Mouse (Mus musculus): ENCODE results near the gene Acap3. TPM values are rescaled to one million over a fixed set of nuclear protein-coding genes. Genes with fewer than 3 reads are reported as not detected.

Gene Acap3
- polyA plus RNA-seq (2015; fragmentation: Nextera tagmentation; extraction: Ambion mirVana) = 10.5 and 15.9 TPM in 2 replicates

GRCm38 (mm10) chr4:155891551-155892001 is at the start of gene Acap3, which contains the start of gene Pusl1:
Gene Acap3 (plus strand): TSS chr4:155891822.
Gene Pusl1 (minus strand): TSS chr4:155891781.

GRCm38 (mm10) chr4:155846871-155847578 is 44.6 kb upstream of the Acap3 start, which contains the start of gene Dvl1:
Gene Dvl1 (plus strand): TSS chr4:155847402.

DNA sequence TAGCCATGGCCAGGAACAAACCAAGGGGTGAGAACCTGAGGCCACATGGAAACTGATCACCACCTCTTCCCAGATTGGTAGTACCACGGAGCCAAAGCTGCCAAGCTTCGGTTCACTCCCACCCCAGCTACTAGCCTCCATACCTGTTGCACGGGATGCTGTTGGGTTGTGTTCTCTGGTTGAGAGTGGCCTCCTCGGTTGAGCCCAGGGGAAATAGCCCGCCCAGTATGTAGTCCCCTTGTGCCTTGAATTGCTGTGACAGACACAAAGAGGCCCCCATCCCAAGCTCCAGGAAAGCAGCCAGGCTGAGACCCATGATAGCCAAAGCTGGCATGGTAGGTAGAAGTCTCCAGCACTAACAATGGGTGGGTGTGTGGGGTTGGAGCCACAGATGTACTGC is 28.6 kb upstream of the Acap3 start, which contains the start of gene Tas1r3:
Gene Tas1r3 (minus strand): TSS at position 362 of the 400 bp plus-strand sequence.

DNA sequence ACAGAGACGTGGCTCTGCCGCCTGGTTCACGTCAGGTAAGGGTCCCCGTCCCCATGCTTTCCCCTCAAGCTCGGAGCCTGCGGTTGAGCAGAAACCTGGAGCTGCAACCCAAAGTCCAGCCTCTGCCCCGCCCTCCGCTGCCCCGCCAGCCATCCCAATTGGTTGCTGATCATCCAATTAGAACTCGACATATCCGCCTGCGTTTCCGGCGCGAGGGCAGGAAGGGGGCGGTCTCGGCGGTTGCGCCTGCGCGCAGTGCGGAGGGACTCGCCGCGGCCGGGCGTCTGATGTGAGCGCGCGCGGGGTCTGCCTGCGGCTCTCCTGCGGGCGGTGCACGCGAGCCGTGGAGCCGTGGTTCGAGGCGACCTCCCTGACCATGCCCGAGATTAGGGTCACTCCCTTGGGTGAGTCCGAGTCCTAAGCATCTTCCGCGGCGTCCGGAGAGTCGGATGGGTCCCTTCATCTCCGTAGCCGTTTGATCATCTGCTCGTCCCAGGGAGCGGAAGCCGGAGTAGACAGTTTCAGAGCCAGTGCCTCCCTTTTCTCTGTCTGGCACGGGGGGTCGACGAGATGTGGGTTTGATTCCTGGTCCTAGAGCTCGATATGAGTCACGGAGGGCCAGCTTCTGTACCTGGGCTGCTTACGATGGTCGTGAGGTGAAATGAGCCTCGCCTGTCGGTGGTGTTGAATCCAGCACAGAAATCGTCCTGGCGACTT is 22.1 kb upstream of the Acap3 start, which contains the start of the genes Cptp and Ints11:
Gene Cptp (minus strand): TSS at position 124 of the 717 bp plus-strand sequence.
Gene Ints11 (plus strand): TSS at position 230 of the 717 bp plus-strand sequence.

GRCm38 (mm10) chr4:155943534-155944249 is 52.1 kb downstream of the Acap3 start, which contains the start of gene Ube2j2:
Gene Ube2j2 (plus strand): TSS chr4:155943831.

Small RNA genes within 50 kb of the gene (microRNA-seq; reads per million reads assigned to microRNA genes)
- gene Gm22991 (ENCODE audit: borderline replicate concordance, insufficient number of aligned reads) = not detected

Other genes with a start within 250 kb of the Acap3 start
- gene Gm10563, start 246.4 kb upstream of the Acap3 start, polyA plus RNA-seq (2015; fragmentation: Nextera tagmentation; extraction: Ambion mirVana) = not detected in 2 replicates
- 73.1 and 96.3 TPM in 2 replicates for gene Mmp23, start 238.4 kb upstream of the Acap3 start, polyA plus RNA-seq (2015; fragmentation: Nextera tagmentation; extraction: Ambion mirVana)
- 22.3 and 24.1 TPM in 2 replicates for gene Mib2, start 222.6 kb upstream of the Acap3 start, polyA plus RNA-seq (2015; fragmentation: Nextera tagmentation; extraction: Ambion mirVana)
- gene Fndc10, start 197.5 kb upstream of the Acap3 start, polyA plus RNA-seq (2015; fragmentation: Nextera tagmentation; extraction: Ambion mirVana) = 26.3 and 55.7 TPM in 2 replicates
- gene Ssu72, start 187.0 kb upstream of the Acap3 start, polyA plus RNA-seq (2015; fragmentation: Nextera tagmentation; extraction: Ambion mirVana) = 224 and 227 TPM in 2 replicates
- 0.79 and 1.4 TPM in 2 replicates for gene Tmem240, start 157.0 kb upstream of the Acap3 start, polyA plus RNA-seq (2015; fragmentation: Nextera tagmentation; extraction: Ambion mirVana)
- gene Atad3a, start 130.7 kb upstream of the Acap3 start, polyA plus RNA-seq (2015; fragmentation: Nextera tagmentation; extraction: Ambion mirVana) = 32.3 and 51.0 TPM in 2 replicates
- gene Vwa1, start 117.1 kb upstream of the Acap3 start, polyA plus RNA-seq (2015; fragmentation: Nextera tagmentation; extraction: Ambion mirVana) = 8.0 and 13.1 TPM in 2 replicates
- 0.19 and 0.60 TPM in 2 replicates for gene Tmem88b, start 105.9 kb upstream of the Acap3 start, polyA plus RNA-seq (2015; fragmentation: Nextera tagmentation; extraction: Ambion mirVana)
- 0.15 TPM in 1 of 2 replicates, not detected in the other for gene Ankrd65, start 101.4 kb upstream of the Acap3 start, polyA plus RNA-seq (2015; fragmentation: Nextera tagmentation; extraction: Ambion mirVana)
- gene Mrpl20, start 88.9 kb upstream of the Acap3 start, polyA plus RNA-seq (2015; fragmentation: Nextera tagmentation; extraction: Ambion mirVana) = 301 and 408 TPM in 2 replicates
- gene Ccnl2, start 79.3 kb upstream of the Acap3 start, polyA plus RNA-seq (2015; fragmentation: Nextera tagmentation; extraction: Ambion mirVana) = 73.0 and 127 TPM in 2 replicates
- 316 and 348 TPM in 2 replicates for gene Aurkaip1, start 60.5 kb upstream of the Acap3 start, polyA plus RNA-seq (2015; fragmentation: Nextera tagmentation; extraction: Ambion mirVana)
- gene Mxra8, start 52.1 kb upstream of the Acap3 start, polyA plus RNA-seq (2015; fragmentation: Nextera tagmentation; extraction: Ambion mirVana) = 159 and 249 TPM in 2 replicates
- gene Dvl1, start 44.4 kb upstream of the Acap3 start, polyA plus RNA-seq (2015; fragmentation: Nextera tagmentation; extraction: Ambion mirVana) = 11.9 and 14.2 TPM in 2 replicates
- 0.14 and 0.16 TPM in 2 replicates for gene Tas1r3, start 28.5 kb upstream of the Acap3 start, polyA plus RNA-seq (2015; fragmentation: Nextera tagmentation; extraction: Ambion mirVana)
- 7.7 and 9.1 TPM in 2 replicates for gene Cptp, start 22.4 kb upstream of the Acap3 start, polyA plus RNA-seq (2015; fragmentation: Nextera tagmentation; extraction: Ambion mirVana)
- 30.5 and 36.0 TPM in 2 replicates for gene Ints11, start 22.3 kb upstream of the Acap3 start, polyA plus RNA-seq (2015; fragmentation: Nextera tagmentation; extraction: Ambion mirVana)
- gene Pusl1, start within 50 bp of the Acap3 start, polyA plus RNA-seq (2015; fragmentation: Nextera tagmentation; extraction: Ambion mirVana) = 26.3 and 34.6 TPM in 2 replicates
- gene Ube2j2, start 52.0 kb downstream of the Acap3 start, polyA plus RNA-seq (2015; fragmentation: Nextera tagmentation; extraction: Ambion mirVana) = 79.0 and 89.5 TPM in 2 replicates
- 56.5 and 78.7 TPM in 2 replicates for gene C1qtnf12, start 70.5 kb downstream of the Acap3 start, polyA plus RNA-seq (2015; fragmentation: Nextera tagmentation; extraction: Ambion mirVana)
- 8.5 and 9.4 TPM in 2 replicates for gene B3galt6, start 100.8 kb downstream of the Acap3 start, polyA plus RNA-seq (2015; fragmentation: Nextera tagmentation; extraction: Ambion mirVana)
- 177 and 229 TPM in 2 replicates for gene Sdf4, start 101.0 kb downstream of the Acap3 start, polyA plus RNA-seq (2015; fragmentation: Nextera tagmentation; extraction: Ambion mirVana)
- 0.80 and 0.94 TPM in 2 replicates for gene Tnfrsf4, start 122.0 kb downstream of the Acap3 start, polyA plus RNA-seq (2015; fragmentation: Nextera tagmentation; extraction: Ambion mirVana)
- 1.0 and 1.1 TPM in 2 replicates for gene Tnfrsf18, start 134.3 kb downstream of the Acap3 start, polyA plus RNA-seq (2015; fragmentation: Nextera tagmentation; extraction: Ambion mirVana)
- gene Ttll10, start 167.6 kb downstream of the Acap3 start, polyA plus RNA-seq (2015; fragmentation: Nextera tagmentation; extraction: Ambion mirVana) = 0.24 and 0.35 TPM in 2 replicates
- gene 9430015G10Rik, start 218.2 kb downstream of the Acap3 start, polyA plus RNA-seq (2015; fragmentation: Nextera tagmentation; extraction: Ambion mirVana) = 6.8 and 9.4 TPM in 2 replicates
- gene Rnf223, start 238.7 kb downstream of the Acap3 start, polyA plus RNA-seq (2015; fragmentation: Nextera tagmentation; extraction: Ambion mirVana) = 0.05 and 0.10 TPM in 2 replicates

Measured in adrenal gland, postnatal 0 days (tissue).